Mouse (Mus musculus) limb, embryonic 14.5 days (tissue): ENCODE measurements around the gene Kcnk7. TPM values are rescaled to one million over a fixed set of nuclear protein-coding genes. Genes with fewer than 3 reads are reported as not detected.

Experiments
- ATAC-seq: fragments of 200-750 bp; cut with Nextera tagmentation; 2 replicates; pipeline ENCODE4 v1.8.0; 2017; ENCODE audit warnings: low read depth, moderate number of reproducible peaks, moderate TSS enrichment; ENCODE audit not compliant: low FRiP score
- DNase-seq: peaks from one replicate; pipeline ENCODE4 v3.0.0-alpha.2; 2015; ENCODE audit warnings: low spot score
- H3K27ac ChIP-seq: fragments of 300-500 bp; sonication (generic); replicated peaks from 2 replicates; pipeline ENCODE4 v1.5.1; 2014; ENCODE audit warnings: low read depth, mild to moderate bottlenecking, low read length, moderate library complexity, mixed read lengths
- H3K27me3 ChIP-seq: fragments of 300-500 bp; sonication (generic); 2 replicates; pipeline ENCODE4 v1.6.1; 2014; ENCODE audit warnings: low read length, mixed read lengths; ENCODE audit not compliant: control insufficient read depth, insufficient read depth
- H3K36me3 ChIP-seq: fragments of 300-500 bp; sonication (generic); 2 replicates; pipeline ENCODE4 v1.6.1; 2014; ENCODE audit warnings: mild to moderate bottlenecking, low read length, moderate library complexity, mixed read lengths; ENCODE audit not compliant: control insufficient read depth, insufficient read depth
- H3K4me1 ChIP-seq: fragments of 300-500 bp; sonication (generic); 2 replicates; pipeline ENCODE4 v1.6.1; 2014; ENCODE audit warnings: antibody characterized with exemption, low read length, mixed read lengths; ENCODE audit not compliant: control insufficient read depth, insufficient read depth
- H3K4me2 ChIP-seq: fragments of 300-500 bp; sonication (generic); replicated peaks from 2 replicates; pipeline ENCODE4 v1.6.1; 2014; ENCODE audit warnings: low read depth, mild to moderate bottlenecking, low read length, moderate library complexity; ENCODE audit not compliant: severe bottlenecking
- H3K4me3 ChIP-seq: fragments of 300-500 bp; sonication (generic); replicated peaks from 2 replicates; pipeline ENCODE4 v1.5.1; 2014; ENCODE audit warnings: low read length
- H3K9ac ChIP-seq: fragments of 300-500 bp; sonication (generic); 2 replicates; pipeline ENCODE4 v1.6.1; 2014; ENCODE audit warnings: mild to moderate bottlenecking, low read depth, low read length, moderate library complexity; ENCODE audit not compliant: severe bottlenecking
- H3K9me3 ChIP-seq: fragments of 300-500 bp; sonication (generic); 2 replicates; pipeline ENCODE4 v1.6.1; 2016; ENCODE audit warnings: low read length; ENCODE audit not compliant: control insufficient read depth
- POLR2A ChIP-seq: fragments of 200-500 bp; IDR thresholded peaks from 2 replicates; pipeline ENCODE4 v1.8.0; 2012; ENCODE audit warnings: inconsistent platforms, mild to moderate bottlenecking, moderate library complexity, borderline replicate concordance; ENCODE audit not compliant: insufficient read depth, insufficient read length; ENCODE audit errors: extremely low read depth
- WGBS: fragments of 180-500 bp; shearing (Covaris S2); extraction: QIAGEN DNeasy Blood & Tissue Kit; methylation state at CpG from one replicate; pipeline ENCODE4 v1.1.7; 2014; 5-methylcytosine and 5-hydroxymethylcytosine counted together
- polyA plus RNA-seq, 2 experiments: library from polyadenylated mRNA; depleted of rRNA in 1 of 2; stranded (reverse) in 1 of 2; unstranded in 1 of 2; fragments of >200 nt; fragmentation: Nextera tagmentation in 1 of 2; extraction: Ambion mirVana in 1 of 2; gene quantifications; 2 replicates each; pipeline versions ENCODE4 v1.2.1 to v1.2.3; 2012 to 2014

The Kcnk7 gene
- polyA plus RNA-seq, 2 experiments, result 0.41 to 0.81 TPM

DNA sequence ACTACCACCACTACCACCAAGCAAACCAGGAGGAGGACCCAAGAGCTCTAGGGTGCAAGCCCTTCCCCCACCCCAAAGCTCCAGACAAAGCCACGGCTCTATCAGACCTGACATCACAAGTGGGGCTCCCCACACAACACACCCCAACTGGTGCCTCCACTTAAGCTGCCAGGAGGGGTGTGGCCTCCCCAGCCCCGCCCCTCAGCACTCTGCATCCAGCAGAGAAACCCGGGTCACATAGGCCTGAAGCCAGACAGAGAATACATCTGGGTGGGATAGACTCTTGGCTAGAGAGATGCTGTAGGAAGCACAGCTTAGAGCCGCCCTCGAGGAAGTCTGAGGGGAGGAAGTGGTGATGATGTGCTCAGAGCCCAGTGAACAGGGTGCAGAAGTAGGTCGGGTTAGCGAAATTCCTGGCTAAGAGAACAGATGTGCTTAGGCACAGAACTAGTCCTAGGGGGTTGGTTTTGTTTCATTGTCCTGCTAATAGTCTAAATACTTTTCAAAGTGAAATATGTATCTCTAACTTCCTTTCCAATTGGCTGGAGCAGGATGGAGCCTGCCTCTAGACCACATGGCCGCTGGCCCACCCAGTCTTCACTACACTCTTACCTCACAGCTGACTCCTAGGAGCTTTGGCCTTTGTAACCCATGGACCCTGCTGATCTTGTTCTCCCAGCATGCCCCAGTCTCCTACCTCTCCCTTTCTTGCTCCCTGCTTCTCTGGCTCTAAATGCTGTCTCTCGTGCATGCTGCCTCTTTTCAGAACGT is 819 bp downstream of the Kcnk7 start:
- no peak overlapping the region for H3K4me2 ChIP-seq
- WGBS, result 35% methylated on average over 10 of the region's 10 CpGs
- peak; percentile 60 for DNase-seq
- peaks cover 9% of the 10 kb centered on the region; the same call in 1 of the 2 replicates for H3K4me1 ChIP-seq
- ATAC-seq, result peak; percentile 54
- H3K4me3 ChIP-seq, result no peak overlapping the region
- H3K9me3 ChIP-seq, result no peaks in the 10 kb centered on the region
- TF ChIP-seq POLR2A, result no peak
- peak overlapping the region; percentile 45 for H3K27ac ChIP-seq
- H3K27me3 ChIP-seq, result no peaks in the 10 kb centered on the region
- peaks cover 71% of the 10 kb centered on the region for H3K36me3 ChIP-seq
- no peak overlapping the region for H3K9ac ChIP-seq

- Histone ChIP-seq H3K27me3 (no peaks in the 10 kb centered on the region), H3K27ac (no peak overlapping the region), H3K36me3 (peaks cover 68% of the 10 kb centered on the region), H3K4me3 (no peak overlapping the region), H3K4me1 (peaks cover 13% of the 10 kb centered on the region), H3K9ac (no peak overlapping the region), H3K9me3 (no peaks in the 10 kb centered on the region), H3K4me2 (no peak overlapping the region)
- ATAC-seq (no peak), DNase-seq (no peak)
- WGBS, result 94% methylated on average over 6 of the region's 6 CpGs
- no peak for TF ChIP-seq POLR2A
Measured at GRCm38 (mm10) chr19:5710068-5710467, 5.9 kb downstream of the Kcnk7 start.

GRCm38 (mm10) chr19:5710581-5710980 is 6.4 kb downstream of the Kcnk7 start:
- Histone ChIP-seq H3K9me3 (no peaks in the 10 kb centered on the region), H3K4me1 (peaks cover 11% of the 10 kb centered on the region), H3K9ac (no peak overlapping the region), H3K4me2 (no peak overlapping the region), H3K4me3 (no peak overlapping the region), H3K27me3 (no peaks in the 10 kb centered on the region), H3K27ac (no peak overlapping the region), H3K36me3 (peaks cover 73% of the 10 kb centered on the region)
- WGBS, result 87% methylated on average over 8 of the region's 8 CpGs
- no peak for ATAC-seq
- no peak for TF ChIP-seq POLR2A
- no peak for DNase-seq

DNA sequence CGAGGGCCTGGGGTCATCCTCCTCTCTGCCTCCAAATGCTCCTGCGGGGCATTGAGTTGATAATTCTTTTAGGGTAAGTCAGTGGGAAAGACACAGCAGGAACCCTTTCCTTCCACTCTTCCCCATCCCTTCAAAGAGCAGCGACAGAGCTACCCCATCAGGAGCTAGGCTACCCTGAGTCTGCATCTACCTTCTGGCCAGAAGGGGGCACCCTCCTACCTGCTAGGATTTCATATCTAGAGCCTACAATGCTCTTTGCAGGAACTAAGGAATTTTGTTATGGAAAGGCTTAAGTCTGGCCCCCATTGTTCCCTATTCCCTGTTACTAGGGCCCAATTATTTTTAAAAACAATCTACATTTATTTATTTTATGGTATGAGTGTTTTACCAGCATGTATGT is 7.1 kb downstream of the Kcnk7 start:
- DNase-seq (peak; percentile 64), ATAC-seq (no peak)
- H3K4me1 ChIP-seq, result peaks cover 16% of the 10 kb centered on the region
- H3K9ac ChIP-seq, result no peak overlapping the region
- H3K4me3 ChIP-seq, result no peak overlapping the region
- WGBS, result 25% methylated on average over 3 of the region's 3 CpGs
- no peaks in the 10 kb centered on the region for H3K27me3 ChIP-seq
- TF ChIP-seq POLR2A, result no peak
- H3K9me3 ChIP-seq, result no peaks in the 10 kb centered on the region
- no peak overlapping the region for H3K4me2 ChIP-seq
- no peak overlapping the region for H3K27ac ChIP-seq
- H3K36me3 ChIP-seq, result peaks cover 72% of the 10 kb centered on the region

DNA sequence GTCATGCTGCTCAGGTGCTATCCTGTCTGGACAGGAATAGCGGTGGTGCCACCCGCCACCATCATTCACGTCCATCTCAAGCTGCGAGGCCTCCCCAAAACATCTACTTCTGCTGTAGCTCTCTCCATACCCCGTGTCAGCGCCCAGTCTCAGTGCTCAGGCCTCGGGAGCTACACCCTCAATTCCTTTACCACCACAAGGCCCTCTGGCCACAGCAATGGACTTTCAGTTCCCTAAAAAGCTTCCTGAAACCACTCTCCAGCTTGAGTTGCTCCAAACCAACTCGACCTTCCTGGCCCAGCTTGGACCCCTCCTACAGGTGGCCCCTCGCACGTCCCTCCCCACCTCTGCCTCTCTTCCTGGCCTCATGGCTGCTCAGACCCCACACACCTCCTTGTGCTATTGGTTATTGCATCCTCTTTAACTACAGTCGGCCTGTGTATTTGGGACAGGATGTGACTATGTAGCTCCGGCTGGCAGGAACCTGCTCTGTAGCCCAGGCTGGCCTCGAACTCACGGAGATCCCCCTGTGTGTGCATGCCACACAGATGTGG is 7.8 kb downstream of the Kcnk7 start:
- Histone ChIP-seq H3K4me1 (peaks cover 18% of the 10 kb centered on the region), H3K4me3 (no peak overlapping the region), H3K4me2 (no peak overlapping the region), H3K36me3 (peaks cover 64% of the 10 kb centered on the region), H3K27ac (no peak overlapping the region), H3K9ac (no peak overlapping the region), H3K9me3 (no peaks in the 10 kb centered on the region), H3K27me3 (no peaks in the 10 kb centered on the region)
- TF ChIP-seq POLR2A, result no peak
- 87% methylated on average over 14 of the region's 14 CpGs for WGBS
- DNase-seq, result no peak
- no peak for ATAC-seq
